Mouse (Mus musculus) limb, embryonic 15.5 days (tissue): ENCODE data around the gene Msn. TPM values are rescaled to one million over a fixed set of nuclear protein-coding genes. Genes with fewer than 3 reads are reported as not detected.

ENCODE experiments used
- ATAC-seq: fragments of 200-750 bp; cut with Nextera tagmentation; 2 replicates; pipeline ENCODE4 v1.8.0; 2017; ENCODE audit warnings: low read depth, moderate TSS enrichment; ENCODE audit not compliant: insufficient number of reproducible peaks, low FRiP score, low TSS enrichment
- H3K27ac ChIP-seq: fragments of 300-500 bp; sonication (generic); 2 replicates; pipeline ENCODE4 v1.5.1; 2015; ENCODE audit warnings: moderate library complexity, mild to moderate bottlenecking, inconsistent platforms
- H3K27me3 ChIP-seq: fragments of 300-500 bp; sonication (generic); 2 replicates; pipeline ENCODE4 v1.6.1; 2015; ENCODE audit warnings: inconsistent platforms
- H3K36me3 ChIP-seq: fragments of 300-500 bp; sonication (generic); 2 replicates; pipeline ENCODE4 v1.6.1; 2015; ENCODE audit warnings: inconsistent platforms
- H3K4me1 ChIP-seq: fragments of 300-500 bp; sonication (generic); 2 replicates; pipeline ENCODE4 v1.6.1; 2015; ENCODE audit warnings: inconsistent platforms
- H3K4me2 ChIP-seq: fragments of 300-500 bp; sonication (generic); 2 replicates; pipeline ENCODE4 v1.6.1; 2015; ENCODE audit warnings: mild to moderate bottlenecking, inconsistent platforms
- H3K4me3 ChIP-seq: fragments of 300-500 bp; sonication (generic); 2 replicates; pipeline ENCODE4 v1.5.1; 2015; ENCODE audit warnings: mild to moderate bottlenecking, inconsistent platforms
- H3K9ac ChIP-seq: fragments of 300-500 bp; sonication (generic); 2 replicates; pipeline ENCODE4 v1.6.1; 2015; ENCODE audit warnings: inconsistent platforms
- H3K9me3 ChIP-seq: fragments of 300-500 bp; sonication (generic); 2 replicates; pipeline ENCODE4 v1.6.1; 2016; ENCODE audit warnings: inconsistent platforms
- WGBS: fragments of 180-500 bp; shearing (Covaris S2); methylation state at CpG from one replicate; pipeline ENCODE4 v1.1.7; 2015; 5-methylcytosine and 5-hydroxymethylcytosine counted together
- polyA plus RNA-seq: library from polyadenylated mRNA; unstranded; fragments of >200 nt; fragmentation: Nextera tagmentation; extraction: Ambion mirVana; gene quantifications from 2 replicates; pipeline ENCODE4 v1.2.1, GENCODE M21; 2015

The Msn gene
- polyA plus RNA-seq, 1 experiment from 2014 or later: 116 TPM

DNA sequence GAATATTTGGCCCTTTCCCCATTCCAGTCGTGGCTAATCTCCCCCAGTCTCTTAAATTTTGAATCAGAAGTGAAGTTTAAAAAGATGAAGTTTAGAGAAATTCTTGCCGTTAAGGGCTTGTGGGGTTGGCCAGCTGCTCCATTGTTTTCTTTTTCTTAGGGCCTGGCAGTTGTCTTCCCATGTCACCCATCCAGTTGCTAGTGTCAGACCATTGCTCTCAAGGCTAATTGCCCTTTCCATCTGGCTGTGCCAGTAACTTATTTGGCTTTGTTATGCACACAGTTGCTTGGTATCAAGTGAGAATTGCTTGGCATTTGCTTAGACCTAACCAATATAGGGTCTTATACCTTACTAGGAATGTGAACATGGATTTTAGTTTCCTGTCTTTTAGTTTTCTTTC lies 24.2 kb downstream of the Msn start:
- no peak for ATAC-seq
- Histone ChIP-seq H3K9ac (no peak overlapping the region), H3K36me3 (no peaks in the 10 kb centered on the region), H3K27ac (no peak overlapping the region), H3K4me3 (no peak overlapping the region), H3K4me1 (no peaks in the 10 kb centered on the region), H3K9me3 (no peaks in the 10 kb centered on the region), H3K27me3 (no peaks in the 10 kb centered on the region), H3K4me2 (no peak overlapping the region)
- 58% methylated on average over 2 of the region's 2 CpGs for WGBS

DNA sequence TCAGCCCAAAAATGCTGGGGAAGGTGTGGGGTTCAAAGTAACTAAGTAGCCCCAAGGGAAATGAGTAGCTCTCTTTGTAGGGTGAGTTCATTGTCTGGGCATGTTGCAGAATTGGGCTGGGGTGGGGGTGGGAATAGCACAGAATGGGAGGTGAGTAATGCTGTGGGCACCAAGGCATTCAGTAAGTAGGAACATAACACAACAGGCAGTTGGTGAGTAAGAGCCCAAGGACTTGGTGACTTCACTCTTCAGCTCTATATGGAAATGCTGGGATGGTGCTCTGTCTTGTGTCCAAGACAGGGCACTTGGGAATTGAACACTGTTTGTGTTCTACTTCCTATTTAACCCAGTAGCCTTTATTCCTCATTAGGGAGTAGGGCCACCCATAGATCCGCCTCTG lies 26.1 kb downstream of the Msn start:
- Histone ChIP-seq H3K4me2 (no peak overlapping the region), H3K9ac (no peak overlapping the region), H3K27ac (no peak overlapping the region), H3K9me3 (no peaks in the 10 kb centered on the region), H3K4me1 (no peaks in the 10 kb centered on the region), H3K27me3 (no peaks in the 10 kb centered on the region), H3K4me3 (no peak overlapping the region), H3K36me3 (no peaks in the 10 kb centered on the region)
- WGBS: 74% methylated on average over 1 of the region's 1 CpGs
- ATAC-seq: no peak

DNA sequence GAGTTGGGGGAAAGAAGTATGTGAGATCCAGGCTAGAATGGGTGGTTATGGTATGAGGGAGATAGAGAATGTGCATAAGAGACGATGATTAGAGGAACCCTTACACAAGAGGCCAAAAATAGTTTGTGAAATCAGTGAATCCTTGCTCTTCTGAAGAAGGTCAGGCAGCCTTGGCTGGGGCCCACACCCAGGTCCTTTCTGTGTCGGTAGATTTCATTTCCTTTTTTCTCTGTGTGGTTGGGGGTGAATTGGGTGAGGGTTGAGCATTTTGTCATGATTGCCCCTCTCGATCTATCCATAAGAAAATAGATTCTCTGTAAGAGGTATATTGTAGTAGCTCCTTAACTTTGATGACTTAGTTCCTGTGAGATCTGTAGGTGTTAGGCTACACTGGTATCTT lies 31.0 kb downstream of the Msn start:
- no peaks in the 10 kb centered on the region for H3K4me1 ChIP-seq
- no peaks in the 10 kb centered on the region for H3K9me3 ChIP-seq
- 76% methylated on average over 3 of the region's 3 CpGs for WGBS
- H3K9ac ChIP-seq: no peak overlapping the region
- no peak overlapping the region for H3K4me2 ChIP-seq
- ATAC-seq: no peak
- no peak overlapping the region for H3K4me3 ChIP-seq
- no peaks in the 10 kb centered on the region for H3K27me3 ChIP-seq
- no peak overlapping the region for H3K27ac ChIP-seq
- H3K36me3 ChIP-seq: no peaks in the 10 kb centered on the region

DNA sequence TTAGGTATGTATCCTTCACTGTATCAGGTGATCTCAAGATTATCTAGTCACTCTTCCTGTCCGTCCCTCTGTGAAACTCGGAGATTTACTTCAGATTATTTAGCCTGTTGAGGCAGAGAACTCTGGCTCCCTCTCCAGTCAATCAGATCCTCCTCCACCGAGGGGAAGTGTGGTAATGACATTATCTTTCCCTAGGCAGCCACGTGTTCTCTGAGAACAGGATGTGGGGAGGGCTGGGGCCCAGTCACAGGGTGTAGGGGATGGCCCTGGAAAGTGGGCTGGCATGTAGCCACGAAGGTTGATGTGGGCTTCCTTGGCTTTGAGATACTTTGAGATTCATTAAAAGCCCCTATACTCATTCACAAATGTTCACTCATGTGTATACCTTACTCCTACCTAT lies 34.3 kb downstream of the Msn start:
- 41% methylated on average over 5 of the region's 5 CpGs for WGBS
- no peaks in the 10 kb centered on the region for H3K27me3 ChIP-seq
- H3K36me3 ChIP-seq: no peaks in the 10 kb centered on the region
- H3K9me3 ChIP-seq: no peaks in the 10 kb centered on the region
- H3K9ac ChIP-seq: no peak overlapping the region
- H3K4me3 ChIP-seq: no peak overlapping the region
- H3K4me2 ChIP-seq: no peak overlapping the region
- no peak overlapping the region for H3K27ac ChIP-seq
- H3K4me1 ChIP-seq: no peaks in the 10 kb centered on the region; the same call in 1 of the 2 replicates
- ATAC-seq: no peak

GRCm38 (mm10) chrX:96130663-96131062 lies 34.8 kb downstream of the Msn start:
- Histone ChIP-seq H3K4me2 (no peak overlapping the region), H3K27ac (no peak overlapping the region), H3K27me3 (no peaks in the 10 kb centered on the region), H3K9me3 (no peaks in the 10 kb centered on the region), H3K4me3 (no peak overlapping the region), H3K36me3 (no peaks in the 10 kb centered on the region), H3K9ac (no peak overlapping the region), H3K4me1 (no peaks in the 10 kb centered on the region; the same call in 1 of the 2 replicates)
- WGBS: 59% methylated on average over 6 of the region's 6 CpGs
- no peak for ATAC-seq

DNA sequence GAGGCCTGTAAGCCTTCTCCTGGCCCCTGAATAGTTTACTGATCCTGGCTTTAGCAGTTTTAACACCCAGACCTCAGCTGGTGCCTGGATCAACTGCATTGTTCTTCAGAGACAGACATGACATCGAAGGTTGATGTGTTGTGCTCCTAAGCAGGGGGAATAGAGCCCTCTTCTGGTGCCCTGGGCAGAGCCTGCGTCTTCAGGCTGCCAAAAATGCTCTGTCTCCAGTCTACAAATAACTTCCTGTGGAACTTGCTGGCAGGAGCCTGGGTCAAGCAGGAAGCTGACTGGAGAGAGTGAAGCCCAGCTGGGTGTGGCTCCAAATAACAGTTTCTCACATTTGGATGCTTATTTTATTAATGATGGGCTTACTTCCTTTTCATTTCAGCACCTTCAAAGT lies 37.4 kb downstream of the Msn start:
- Histone ChIP-seq H3K4me3 (no peak overlapping the region), H3K27me3 (no peaks in the 10 kb centered on the region), H3K4me2 (no peak overlapping the region), H3K27ac (no peak overlapping the region), H3K9ac (no peak overlapping the region), H3K4me1 (no peaks in the 10 kb centered on the region; the same call in 1 of the 2 replicates), H3K36me3 (no peaks in the 10 kb centered on the region), H3K9me3 (no peaks in the 10 kb centered on the region)
- ATAC-seq: no peak
- WGBS: 53% methylated on average over 2 of the region's 2 CpGs

DNA sequence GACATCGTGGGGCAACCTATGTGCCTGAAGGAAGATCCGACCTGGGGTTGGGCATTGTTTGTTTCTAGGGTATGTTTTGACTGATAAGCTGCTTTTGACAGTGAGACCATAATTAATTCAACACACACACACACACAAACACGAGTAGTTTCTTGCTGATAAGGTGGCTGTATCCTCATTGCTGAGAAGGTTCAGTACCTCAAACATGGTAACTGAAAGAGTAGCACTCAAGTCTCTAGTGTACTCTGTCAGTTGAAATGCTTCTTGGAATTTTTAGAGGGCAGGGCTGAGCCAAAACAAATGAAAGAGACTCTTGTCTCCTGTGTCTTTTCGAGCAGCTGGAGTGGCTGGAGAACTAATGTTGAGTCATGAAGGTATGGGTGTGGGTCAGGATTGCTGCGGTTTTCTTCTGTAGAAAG lies 38.4 kb downstream of the Msn start:
- Histone ChIP-seq H3K27me3 (no peaks in the 10 kb centered on the region), H3K4me3 (no peak overlapping the region), H3K9me3 (no peaks in the 10 kb centered on the region), H3K27ac (no peak overlapping the region), H3K4me2 (no peak overlapping the region), H3K4me1 (no peaks in the 10 kb centered on the region; the same call in 1 of the 2 replicates), H3K36me3 (no peaks in the 10 kb centered on the region), H3K9ac (no peak overlapping the region)
- WGBS: 65% methylated on average over 5 of the region's 5 CpGs
- no peak for ATAC-seq

- no peak for ATAC-seq
Measured at GRCm38 (mm10) chrX:96134840-96135580, 39.2 kb downstream of the Msn start.

GRCm38 (mm10) chrX:96135581-96135980 lies 39.7 kb downstream of the Msn start:
- Histone ChIP-seq H3K36me3 (no peaks in the 10 kb centered on the region), H3K4me3 (no peak overlapping the region), H3K9ac (no peak overlapping the region), H3K9me3 (no peaks in the 10 kb centered on the region), H3K4me1 (no peaks in the 10 kb centered on the region; the same call in 1 of the 2 replicates), H3K27me3 (no peaks in the 10 kb centered on the region), H3K27ac (no peak overlapping the region), H3K4me2 (no peak overlapping the region)
- ATAC-seq: no peak
- 86% methylated on average over 4 of the region's 4 CpGs for WGBS

More at GRCm38 (mm10) chrX:96134840-96135580, 39.2 kb downstream of the Msn start:
- Histone ChIP-seq H3K9me3 (no peaks in the 10 kb centered on the region), H3K4me1 (no peaks in the 10 kb centered on the region; the same call in 1 of the 2 replicates), H3K4me2 (no peak overlapping the region), H3K36me3 (no peaks in the 10 kb centered on the region), H3K4me3 (no peak overlapping the region), H3K27ac (no peak overlapping the region), H3K9ac (no peak overlapping the region), H3K27me3 (no peaks in the 10 kb centered on the region)
- WGBS: 53% methylated on average over 6 of the region's 6 CpGs

- H3K4me2 ChIP-seq: no peak overlapping the region
- H3K36me3 ChIP-seq: no peaks in the 10 kb centered on the region
- 86% methylated on average over 2 of the region's 2 CpGs for WGBS
- no peaks in the 10 kb centered on the region for H3K9me3 ChIP-seq
- H3K9ac ChIP-seq: no peak overlapping the region
- ATAC-seq: no peak
- no peak overlapping the region for H3K27ac ChIP-seq
- no peak overlapping the region for H3K4me3 ChIP-seq
- no peaks in the 10 kb centered on the region for H3K27me3 ChIP-seq
- no peaks in the 10 kb centered on the region; the same call in 1 of the 2 replicates for H3K4me1 ChIP-seq
Measured at GRCm38 (mm10) chrX:96139262-96139661, 43.4 kb downstream of the Msn start.

GRCm38 (mm10) chrX:96144960-96145488 lies 49.2 kb downstream of the Msn start:
- Histone ChIP-seq H3K36me3 (no peaks in the 10 kb centered on the region), H3K9ac (no peak overlapping the region), H3K4me3 (no peak overlapping the region), H3K27me3 (no peaks in the 10 kb centered on the region), H3K4me2 (no peak overlapping the region), H3K9me3 (no peaks in the 10 kb centered on the region), H3K27ac (no peak overlapping the region), H3K4me1 (no peaks in the 10 kb centered on the region)
- ATAC-seq: no peak
- 78% methylated on average over 3 of the region's 3 CpGs for WGBS

DNA sequence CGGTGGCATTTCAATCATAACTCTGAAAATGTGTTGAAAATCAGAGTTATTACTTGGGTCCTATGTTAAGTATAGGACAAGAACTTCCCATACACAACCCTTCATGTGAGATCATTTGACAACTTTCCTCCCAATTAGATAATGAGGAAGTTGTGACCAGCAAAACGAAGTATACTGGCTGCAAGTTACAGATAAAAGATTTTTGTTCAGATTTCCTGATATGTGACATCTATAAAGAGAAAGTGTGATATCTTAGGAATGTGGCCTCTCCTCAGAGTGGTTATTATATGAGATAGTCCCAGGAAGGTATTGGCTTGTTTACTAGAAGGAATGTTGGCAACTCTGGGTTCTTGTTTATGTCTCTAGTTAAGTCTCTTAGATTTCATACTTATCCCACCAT lies 52.4 kb downstream of the Msn start:
- ATAC-seq: no peak
- Histone ChIP-seq H3K4me2 (no peak overlapping the region), H3K27me3 (no peaks in the 10 kb centered on the region), H3K4me1 (no peaks in the 10 kb centered on the region), H3K36me3 (no peaks in the 10 kb centered on the region), H3K9me3 (no peaks in the 10 kb centered on the region), H3K27ac (no peak overlapping the region), H3K4me3 (no peak overlapping the region), H3K9ac (no peak overlapping the region)
- 75% methylated on average over 2 of the region's 2 CpGs for WGBS
